Mouse (Mus musculus) CH12.LX (cell line): ENCODE results near the gene 3110018I06Rik. TPM values are rescaled to one million over a fixed set of nuclear protein-coding genes. Genes with fewer than 3 reads are reported as not detected.

Experiments used
- DNase-seq: peaks from one replicate; pipeline ENCODE4 v3.0.0-alpha.2; 2013; ENCODE audit errors: extremely low read depth
- H3K27ac ChIP-seq: 2 replicates; pipeline ENCODE4 v1.5.1; 2012; ENCODE audit warnings: low read depth, mild to moderate bottlenecking, control low read depth, moderate library complexity; ENCODE audit not compliant: insufficient read depth
- H3K27me3 ChIP-seq: replicated peaks from 2 replicates; pipeline ENCODE3; 2012; ENCODE audit warnings: inconsistent platforms
- H3K36me3 ChIP-seq, 2 experiments: replicated peaks in 1 of 2; 2 replicates each; pipeline versions ENCODE3 to v1.6.1; 2012; ENCODE audit warnings: inconsistent platforms in 1 of 2, low read length in 1 of 2, mild to moderate bottlenecking in 1 of 2, mixed read lengths in 1 of 2, moderate library complexity in 1 of 2; ENCODE audit not compliant: control insufficient read depth in 1 of 2, insufficient read depth in 1 of 2
- H3K4me1 ChIP-seq, 2 experiments: 2 replicates each; pipeline ENCODE4 v1.6.1; 2012; ENCODE audit warnings: inconsistent platforms in 1 of 2, moderate library complexity in 1 of 2; ENCODE audit not compliant: insufficient read depth in 2 of 2, control insufficient read depth in 1 of 2
- H3K4me2 ChIP-seq: 2 replicates; pipeline ENCODE4 v1.6.1; 2012; ENCODE audit warnings: low read depth, mild to moderate bottlenecking, control low read depth; ENCODE audit not compliant: poor library complexity, insufficient read depth, severe bottlenecking
- H3K4me3 ChIP-seq, 3 experiments: fragments of 150-350 bp in 1 of 3; sonication (generic) in 1 of 3; replicated peaks in 1 of 3; 2 replicates each; pipeline versions ENCODE3 to v1.5.1; 2011 to 2012; ENCODE audit warnings: low read depth in 2 of 3, low read length in 2 of 3, mild to moderate bottlenecking in 2 of 3, moderate library complexity in 2 of 3, control low read depth in 1 of 3, improper control_type of control experiment in 1 of 3, inconsistent platforms in 1 of 3, mixed read lengths in 1 of 3; ENCODE audit not compliant: poor library complexity in 1 of 3
- H3K79me2 ChIP-seq: replicated peaks from 2 replicates; pipeline ENCODE4 v1.6.1; 2012; ENCODE audit warnings: mild to moderate bottlenecking, moderate library complexity; ENCODE audit not compliant: control insufficient read depth, poor library complexity, insufficient read depth, severe bottlenecking; ENCODE audit errors: extremely low read depth
- H3K9ac ChIP-seq: 2 replicates; pipeline ENCODE4 v1.6.1; 2012; ENCODE audit warnings: low read depth, mild to moderate bottlenecking, control low read depth, moderate library complexity; ENCODE audit not compliant: insufficient read depth
- H3K9me3 ChIP-seq: replicated peaks from 2 replicates; pipeline ENCODE3; 2012; ENCODE audit warnings: low read length, inconsistent platforms, mixed read lengths
- BHLHE40 ChIP-seq: IDR thresholded peaks from 2 replicates; pipeline ENCODE4 v1.6.1; 2011; ENCODE audit warnings: mild to moderate bottlenecking, low read depth, low read length, improper control_type of control experiment
- CHD1 ChIP-seq: IDR thresholded peaks from 2 replicates; pipeline ENCODE4 v1.6.1; 2012; ENCODE audit warnings: low read depth, low read length, improper control_type of control experiment, inconsistent platforms
- CTCF ChIP-seq, 2 experiments: IDR thresholded peaks in 1 of 2; conservative IDR thresholded peaks in 1 of 2; 2 replicates each; pipeline ENCODE4 v1.5.1; 2011 to 2012; ENCODE audit warnings: low read depth in 2 of 2, low read length in 2 of 2, improper control_type of control experiment in 1 of 2, inconsistent platforms in 1 of 2, mild to moderate bottlenecking in 1 of 2, moderate library complexity in 1 of 2
- E2F4 ChIP-seq: IDR thresholded peaks from 2 replicates; pipeline ENCODE4 v1.6.1; 2011; ENCODE audit warnings: low read depth, low read length, improper control_type of control experiment; ENCODE audit not compliant: insufficient replicate concordance
- ELF1 ChIP-seq: IDR thresholded peaks from 2 replicates; pipeline ENCODE4 v1.6.1; 2014; ENCODE audit warnings: low read depth, mild to moderate bottlenecking, inconsistent platforms, low read length, improper control_type of control experiment
- ETS1 ChIP-seq: conservative IDR thresholded peaks from 2 replicates; pipeline ENCODE4 v1.6.1; 2012; ENCODE audit warnings: low read depth, mild to moderate bottlenecking, inconsistent platforms, low read length, improper control_type of control experiment, moderate library complexity
- GABPA ChIP-seq: IDR thresholded peaks from 2 replicates; pipeline ENCODE4 v1.6.1; 2012; ENCODE audit warnings: low read depth, low read length, improper control_type of control experiment, inconsistent platforms; ENCODE audit not compliant: insufficient replicate concordance
- HCFC1 ChIP-seq: IDR thresholded peaks from 2 replicates; pipeline ENCODE4 v1.6.1; 2012; ENCODE audit warnings: low read depth, mild to moderate bottlenecking, inconsistent platforms, low read length, improper control_type of control experiment
- IRF4 ChIP-seq: IDR thresholded peaks from 2 replicates; pipeline ENCODE4 v1.6.1; 2014; ENCODE audit warnings: low read depth, mild to moderate bottlenecking, inconsistent platforms, low read length, improper control_type of control experiment
- JUN ChIP-seq: IDR thresholded peaks from 2 replicates; pipeline ENCODE4 v1.6.1; 2011; ENCODE audit warnings: low read depth, mild to moderate bottlenecking, low read length, improper control_type of control experiment, moderate library complexity; ENCODE audit not compliant: insufficient read depth
- KAT2A ChIP-seq: IDR thresholded peaks from 2 replicates; pipeline ENCODE4 v1.6.1; 2012; ENCODE audit warnings: low read length, improper control_type of control experiment, inconsistent platforms; ENCODE audit not compliant: insufficient replicate concordance
- MAFK ChIP-seq: IDR thresholded peaks from 2 replicates; pipeline ENCODE4 v1.6.1; 2011; ENCODE audit warnings: low read length, improper control_type of control experiment; ENCODE audit not compliant: insufficient replicate concordance
- MAZ ChIP-seq: IDR thresholded peaks from 2 replicates; pipeline ENCODE4 v1.6.1; 2012; ENCODE audit warnings: low read depth, mild to moderate bottlenecking, inconsistent platforms, low read length, improper control_type of control experiment, moderate library complexity
- MXI1 ChIP-seq: IDR thresholded peaks from 2 replicates; pipeline ENCODE4 v1.6.1; 2011; ENCODE audit warnings: mild to moderate bottlenecking, low read depth, low read length, improper control_type of control experiment
- MYC ChIP-seq: IDR thresholded peaks from 2 replicates; pipeline ENCODE4 v1.6.1; 2011; ENCODE audit warnings: low read depth, mild to moderate bottlenecking, improper control_type of control experiment, low read length
- PAX5 ChIP-seq: IDR thresholded peaks from 2 replicates; pipeline ENCODE4 v1.6.1; 2012; ENCODE audit warnings: low read length, inconsistent platforms, mixed read lengths
- RAD21 ChIP-seq: IDR thresholded peaks from 2 replicates; pipeline ENCODE4 v1.6.1; 2011; ENCODE audit warnings: low read depth, mild to moderate bottlenecking, low read length, improper control_type of control experiment, moderate library complexity
- RCOR1 ChIP-seq: conservative IDR thresholded peaks from 2 replicates; pipeline ENCODE4 v1.6.1; 2012; ENCODE audit warnings: low read depth, mild to moderate bottlenecking, inconsistent platforms, low read length, improper control_type of control experiment
- TCF12 ChIP-seq: IDR thresholded peaks from 2 replicates; pipeline ENCODE4 v1.6.1; 2014; ENCODE audit warnings: low read depth, mild to moderate bottlenecking, inconsistent platforms, low read length, improper control_type of control experiment
- UBTF ChIP-seq: IDR thresholded peaks from 2 replicates; pipeline ENCODE4 v1.6.1; 2012; ENCODE audit warnings: low read depth, mild to moderate bottlenecking, inconsistent platforms, low read length, improper control_type of control experiment, moderate library complexity
- ZKSCAN1 ChIP-seq: IDR thresholded peaks from 2 replicates; pipeline ENCODE4 v1.6.1; 2012; ENCODE audit warnings: low read depth, inconsistent platforms, low read length, improper control_type of control experiment, borderline replicate concordance
- dilution Hi-C: fragments of 300-500 bp; cut with MboI; formaldehyde crosslinking; loops from 2 replicates; pipeline ENCODE4 v1.14.3; 2020; ENCODE audit warnings: low sequenced_read_pairs; ENCODE audit not compliant: extremely low pct_unique_long_range_greater_than_20kb, extremely low pct_ligation_motif_present
- in situ Hi-C: fragments of 300-500 bp; cut with MboI; formaldehyde crosslinking; loops from 3 replicates; pipeline ENCODE4 v1.14.3; 2019; ENCODE audit warnings: low sequenced_read_pairs, low pct_ligation_motif_present, low pct_unique_long_range_greater_than_20kb, mixed read lengths
- polyA plus RNA-seq: library from polyadenylated mRNA; unstranded; fragments of >175 nt; gene quantifications from 2 replicates; pipeline ENCODE4 v1.2.1, GENCODE M21; 2012; ENCODE audit warnings: low read depth; ENCODE audit not compliant: insufficient read length
- total RNA-seq, 2 experiments: library from RNA; depleted of rRNA; stranded (reverse); fragments of 300-350 nt in 1 of 2; fragments of >200 nt in 1 of 2; gene quantifications; 2 replicates each; pipeline ENCODE4 v1.2.3; 2012 to 2014

Gene 3110018I06Rik
- total and polyA plus RNA-seq, 3 experiments, result not detected

- Histone ChIP-seq H3K4me2 (no peak overlapping the region), H3K9me3 (peaks cover 72% of the 10 kb centered on the region), H3K27ac (no peak overlapping the region), H3K4me1 (no peaks in the 10 kb centered on the region), H3K9ac (no peak overlapping the region), H3K36me3 (no peaks in the 10 kb centered on the region), H3K4me3 (no peak overlapping the region), H3K27me3 (no peaks in the 10 kb centered on the region), H3K79me2 (no peaks in the 10 kb centered on the region)
- in situ Hi-C loops, result no loop called here
- TF ChIP-seq TCF12, result no peak
- TF ChIP-seq GABPA, result no peak
- no peak for TF ChIP-seq KAT2A
- no peak for TF ChIP-seq MAZ
- TF ChIP-seq IRF4, result no peak
- dilution Hi-C loops, result no loop called here
- DNase-seq, result no peak
Measured at GRCm38 (mm10) chr12:107464731-107465130, 23.7 kb upstream of the 3110018I06Rik start.

- in situ Hi-C loops (no loop called here), dilution Hi-C loops (no loop called here)
- peaks cover 78% of the 10 kb centered on the region for H3K9me3 ChIP-seq
- H3K4me2 ChIP-seq, result no peak overlapping the region
- no peak overlapping the region for H3K27ac ChIP-seq
- H3K79me2 ChIP-seq, result no peaks in the 10 kb centered on the region
- no peaks in the 10 kb centered on the region for H3K36me3 ChIP-seq
- DNase-seq, result no peak
- H3K9ac ChIP-seq, result no peak overlapping the region
- no peaks in the 10 kb centered on the region for H3K4me1 ChIP-seq
- no peak overlapping the region for H3K4me3 ChIP-seq
- no peaks in the 10 kb centered on the region for H3K27me3 ChIP-seq
- TF ChIP-seq PAX5 (no peak), JUN (no peak), MYC (no peak), ETS1 (no peak), RCOR1 (no peak), MAFK (no peak), TCF12 (no peak), KAT2A (no peak), ZKSCAN1 (no peak), E2F4 (no peak), MXI1 (no peak), HCFC1 (no peak), MAZ (no peak), CHD1 (no peak), RAD21 (no peak), UBTF (no peak), BHLHE40 (no peak), ELF1 (no peak), CTCF (conservative IDR thresholded peaks at IDR 0.05 in 1 of 2, IDR thresholded peaks at IDR 0.05 in 1 of 2; ENCODE audit: low read depth in 2 of 2, low read length in 2 of 2) (no peak)
Measured at GRCm38 (mm10) chr12:107476441-107477291, 11.8 kb upstream of the 3110018I06Rik start.
